Mouse (Mus musculus) effector memory CD4-positive, alpha-beta T cell, adult 5 months (primary cell): ENCODE results near the gene Cs. TPM values are rescaled to one million over a fixed set of nuclear protein-coding genes. Genes with fewer than 3 reads are reported as not detected.

Experiments
- polyA plus RNA-seq: library from polyadenylated mRNA; unstranded; fragments of 100-300 nt; shearing (Covaris generic); gene quantifications from one replicate; pipeline ENCODE4 v1.2.1, GENCODE M21; 2017

The Cs gene
- 107 TPM for polyA plus RNA-seq

GRCm38 (mm10) chr10:128337306-128338181 lies at the start of gene Cs:
Gene Cs, plus strand, starts transcription at chr10:128337734.

GRCm38 (mm10) chr10:128298702-128299171 lies 38.8 kb upstream of the Cs start, which contains the start of gene Il23a:
Gene Il23a, minus strand, starts transcription at chr10:128298752.

GRCm38 (mm10) chr10:128303126-128304021 lies 34.2 kb upstream of the Cs start, which contains the start of gene Pan2:
Gene Pan2, plus strand, starts transcription at chr10:128303335.

DNA sequence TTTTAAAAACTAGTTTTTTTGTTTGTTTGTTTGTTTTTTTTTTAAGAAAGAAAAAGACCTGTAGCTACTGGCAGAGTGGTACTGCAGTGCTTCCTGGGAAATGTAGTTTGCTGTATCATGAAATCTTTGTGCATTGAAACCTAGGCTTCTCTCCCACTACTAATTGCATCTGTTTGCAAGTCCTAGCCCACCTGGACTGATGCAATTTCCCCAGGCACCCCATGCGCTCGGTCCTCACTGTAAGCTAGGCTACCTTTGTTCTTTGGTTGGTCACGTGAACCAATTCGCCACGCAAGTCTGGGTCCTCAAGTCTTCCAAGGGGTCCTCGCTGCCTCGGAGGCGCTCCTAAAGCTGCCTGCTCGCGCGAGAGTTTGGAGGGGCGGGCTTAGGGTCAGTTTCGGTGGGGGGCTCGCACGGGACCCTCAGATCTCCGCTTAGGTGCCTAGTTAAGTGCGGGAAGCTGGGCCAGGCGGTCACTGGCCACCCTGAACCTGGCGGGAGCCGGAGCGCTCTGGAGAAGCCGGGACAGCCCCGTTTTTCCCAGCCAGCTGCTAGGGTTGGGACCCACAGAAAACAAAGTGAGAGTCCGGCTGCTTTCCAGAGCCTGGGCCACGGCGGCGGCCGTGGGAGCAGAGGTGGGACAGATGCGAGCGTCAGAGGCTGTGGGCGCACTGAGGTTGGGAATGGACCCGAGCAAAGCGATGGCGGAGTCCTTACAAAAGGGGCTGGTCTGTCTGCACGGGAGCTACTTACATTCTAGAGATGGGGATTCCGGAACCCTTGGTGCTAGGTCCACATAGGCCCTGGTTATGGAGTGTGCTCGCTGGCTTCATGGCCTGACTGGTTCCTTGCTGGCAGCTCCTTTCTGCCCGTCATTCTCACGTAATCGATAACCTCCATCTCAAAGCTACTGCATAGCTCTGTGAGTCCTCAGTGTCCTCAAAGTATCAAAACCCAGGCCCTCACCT lies 15.1 kb upstream of the Cs start, which contains the start of gene Cnpy2:
Cnpy2 (plus strand) TSS at position 319 of the 968 bp plus-strand sequence.

DNA sequence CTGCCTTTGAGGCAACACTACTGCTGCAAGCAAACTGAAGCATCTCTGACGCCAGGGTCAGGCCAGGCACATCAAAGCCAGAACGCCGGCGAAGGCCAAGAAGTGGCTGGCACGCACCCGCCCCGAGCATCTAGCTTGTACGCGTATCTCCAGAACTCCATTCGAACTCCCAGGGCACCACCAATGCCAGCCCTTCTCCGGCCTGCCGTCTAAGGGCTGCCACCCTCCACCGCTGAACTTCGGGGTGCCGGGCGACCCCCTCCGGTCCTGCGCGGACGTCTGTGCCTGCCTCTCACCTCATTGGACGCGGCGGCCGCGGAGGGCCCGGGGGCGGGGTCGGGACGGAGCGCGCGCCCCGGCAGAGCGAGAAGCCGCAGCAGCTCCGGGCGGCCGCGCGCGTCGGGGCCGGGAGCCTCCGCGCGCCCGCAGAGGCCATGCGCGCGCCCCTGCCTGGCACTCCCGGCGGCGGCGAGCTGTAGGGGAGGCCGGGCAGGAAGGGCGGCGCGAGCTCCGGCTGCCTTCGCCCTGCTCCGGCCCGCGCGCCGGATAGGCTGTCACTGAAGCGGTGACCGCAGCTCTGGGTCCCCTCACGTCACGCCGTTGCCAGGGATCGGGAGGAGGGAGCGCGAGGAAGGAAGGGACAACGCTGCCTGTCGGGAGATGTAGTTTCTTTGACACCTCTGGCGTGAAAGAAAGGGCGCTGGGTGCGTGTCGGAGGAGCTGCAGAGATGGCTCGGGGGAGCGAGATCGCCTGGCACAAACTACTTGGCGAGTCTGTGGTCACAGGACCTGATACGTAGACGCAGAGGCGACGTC lies 31.1 kb downstream of the Cs start, which contains the start of gene Coq10a:
Coq10a (minus strand) TSS at position 596 of the 816 bp plus-strand sequence.

GRCm38 (mm10) chr10:128376455-128377211 lies 39.1 kb downstream of the Cs start, which contains the start of gene Ankrd52:
Gene Ankrd52, plus strand, starts transcription at chr10:128377115.

DNA sequence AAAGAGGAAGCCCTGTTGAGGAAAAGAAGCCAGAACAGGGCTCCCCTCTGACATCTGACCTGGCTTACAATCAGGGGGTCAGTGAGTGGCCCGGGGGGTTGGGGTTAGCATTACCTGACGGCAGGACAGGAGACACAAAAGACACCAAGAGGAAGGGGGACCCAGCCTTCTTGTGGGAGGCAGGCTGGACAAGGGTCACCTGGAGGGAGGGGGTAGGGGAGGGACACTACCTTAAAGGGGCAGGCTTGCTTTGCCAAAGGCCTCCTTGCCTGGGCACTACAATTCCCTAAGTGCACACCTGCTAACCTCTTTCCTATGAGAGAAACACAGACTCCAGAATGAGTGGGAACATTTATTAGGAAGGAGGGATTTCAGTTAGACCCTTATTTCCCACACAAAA lies 63.5 kb downstream of the Cs start, which contains the start of gene Slc39a5:
Slc39a5 (minus strand) TSS at position 174 of the 400 bp plus-strand sequence.

GRCm38 (mm10) chr10:128411211-128412054 lies 73.9 kb downstream of the Cs start, which contains the start of the genes Nabp2 and Rnf41:
Gene Nabp2, minus strand, starts transcription at chr10:128411492.
Gene Rnf41, plus strand, starts transcription at chr10:128411657.

Other genes with a start within 250 kb of the Cs start
- gene Baz2a, start 246.2 kb upstream of the Cs start, polyA plus RNA-seq = 57.3 TPM
- 32.3 TPM for gene Rbms2, start 157.4 kb upstream of the Cs start, polyA plus RNA-seq
- 4.7 TPM for gene Gls2, start 143.3 kb upstream of the Cs start, polyA plus RNA-seq
- gene Spryd4, start 125.9 kb upstream of the Cs start, polyA plus RNA-seq = 13.5 TPM
- gene Mip, start 111.9 kb upstream of the Cs start, polyA plus RNA-seq = not detected
- 8.9 TPM for gene Timeless, start 105.7 kb upstream of the Cs start, polyA plus RNA-seq
- not detected for gene Apon, start 83.6 kb upstream of the Cs start, polyA plus RNA-seq
- not detected for gene Apof, start 69.1 kb upstream of the Cs start, polyA plus RNA-seq
- 34.0 TPM for gene Stat2, start 67.2 kb upstream of the Cs start, polyA plus RNA-seq
- not detected for gene Il23a, start 39.0 kb upstream of the Cs start, polyA plus RNA-seq
- gene Pan2, start 34.4 kb upstream of the Cs start, polyA plus RNA-seq = 38.5 TPM
- gene Cnpy2, start 15.3 kb upstream of the Cs start, polyA plus RNA-seq = 20.3 TPM
- gene Coq10a, start 31.3 kb downstream of the Cs start, polyA plus RNA-seq = 24.7 TPM
- 6.6 TPM for gene Ankrd52, start 39.4 kb downstream of the Cs start, polyA plus RNA-seq
- gene Slc39a5, start 63.5 kb downstream of the Cs start, polyA plus RNA-seq = not detected
- gene Nabp2, start 73.8 kb downstream of the Cs start, polyA plus RNA-seq = 47.4 TPM
- 24.5 TPM for gene Rnf41, start 73.9 kb downstream of the Cs start, polyA plus RNA-seq
- 86.8 TPM for gene Smarcc2, start 121.5 kb downstream of the Cs start, polyA plus RNA-seq
- 1,164 TPM for gene Myl6, start 156.4 kb downstream of the Cs start, polyA plus RNA-seq
- 2.0 TPM for gene Myl6b, start 161.0 kb downstream of the Cs start, polyA plus RNA-seq
- 244 TPM for gene Esyt1, start 188.1 kb downstream of the Cs start, polyA plus RNA-seq
- gene Zc3h10, start 210.0 kb downstream of the Cs start, polyA plus RNA-seq = 32.2 TPM
- gene Rpl41, start 211.6 kb downstream of the Cs start, polyA plus RNA-seq = 2,530 TPM
- gene Pa2g4, start 228.3 kb downstream of the Cs start, polyA plus RNA-seq = 20.1 TPM